Mouse (Mus musculus): ENCODE measurements around the gene Ctnnbip1. TPM values are rescaled to one million over a fixed set of nuclear protein-coding genes. Genes with fewer than 3 reads are reported as not detected.
"Not testable (repeated sequence)": the region's sequence is repeated elsewhere in the genome, so short reads cannot be mapped to it uniquely, and the experiment has no call there.

Ctnnbip1 gene
- total RNA-seq, 4 experiments from 2014 or later, result 28.1 to 40.7 (median 32.0) TPM

- peak in 1 of 2 experiments; percentile 51 for DNase-seq (ENCODE audit: low spot score in 2 of 2)
These were observed 69.0 kb downstream of the Ctnnbip1 start for GRCm38 (mm10) chr4:149586783-149587595.

DNA sequence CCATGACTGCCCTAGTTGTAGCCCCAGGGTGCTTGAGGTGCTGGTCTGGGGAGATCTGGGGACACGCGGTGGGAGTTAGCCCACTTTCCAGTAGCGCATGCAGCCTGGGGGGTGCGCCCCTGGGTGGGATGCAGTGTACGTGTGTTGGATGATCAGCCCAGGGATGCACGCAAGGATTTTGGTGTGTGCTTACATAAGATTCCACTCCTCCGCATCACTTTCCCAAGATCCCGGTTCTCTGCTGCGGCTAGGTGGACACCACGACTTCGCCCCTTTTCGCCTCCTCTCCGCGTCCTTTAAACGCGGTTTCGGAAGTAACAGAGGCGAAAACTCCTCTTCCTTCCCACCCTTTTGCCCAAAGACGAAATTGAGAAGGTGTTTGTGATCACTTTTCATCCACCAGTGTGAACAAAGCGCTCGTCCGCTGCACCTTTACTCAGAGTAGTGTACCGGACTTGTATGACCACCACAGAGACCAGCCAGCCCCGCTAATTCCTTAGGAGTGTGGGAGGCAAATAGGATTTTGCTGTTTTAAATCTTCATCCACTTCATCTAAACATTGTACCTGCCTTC lies 69.6 kb downstream of the Ctnnbip1 start:
- peak in 1 of 2 experiments; percentile 50 for DNase-seq (ENCODE audit: low spot score in 2 of 2)

DNA sequence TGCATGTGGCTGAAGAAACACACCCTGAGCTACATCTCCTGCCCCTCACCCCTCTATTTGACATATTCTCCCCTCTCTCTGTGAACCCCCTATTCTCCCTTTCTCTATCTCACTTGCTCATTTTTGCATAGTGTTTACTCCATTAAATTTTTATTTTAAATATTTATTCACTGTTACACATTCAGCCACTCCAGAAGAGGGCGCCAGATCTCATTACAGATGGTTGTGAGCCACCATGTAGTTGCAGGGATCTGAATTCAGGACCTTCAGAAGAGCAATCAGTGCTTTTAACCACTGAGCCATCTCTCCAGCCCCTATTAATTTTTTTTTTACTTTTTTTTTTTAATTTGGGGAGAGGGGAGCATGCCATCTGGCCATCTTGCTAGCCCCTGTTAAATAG lies 72.2 kb downstream of the Ctnnbip1 start:
- DNase-seq (ENCODE audit: low spot score in 2 of 2), result no peak

- no peak for DNase-seq (ENCODE audit: low spot score in 2 of 2)
These were observed 73.5 kb downstream of the Ctnnbip1 start for GRCm38 (mm10) chr4:149591486-149591885.

- no peak for DNase-seq (ENCODE audit: low spot score in 2 of 2)
These were observed 77.0 kb downstream of the Ctnnbip1 start for GRCm38 (mm10) chr4:149594913-149595581.

DNA sequence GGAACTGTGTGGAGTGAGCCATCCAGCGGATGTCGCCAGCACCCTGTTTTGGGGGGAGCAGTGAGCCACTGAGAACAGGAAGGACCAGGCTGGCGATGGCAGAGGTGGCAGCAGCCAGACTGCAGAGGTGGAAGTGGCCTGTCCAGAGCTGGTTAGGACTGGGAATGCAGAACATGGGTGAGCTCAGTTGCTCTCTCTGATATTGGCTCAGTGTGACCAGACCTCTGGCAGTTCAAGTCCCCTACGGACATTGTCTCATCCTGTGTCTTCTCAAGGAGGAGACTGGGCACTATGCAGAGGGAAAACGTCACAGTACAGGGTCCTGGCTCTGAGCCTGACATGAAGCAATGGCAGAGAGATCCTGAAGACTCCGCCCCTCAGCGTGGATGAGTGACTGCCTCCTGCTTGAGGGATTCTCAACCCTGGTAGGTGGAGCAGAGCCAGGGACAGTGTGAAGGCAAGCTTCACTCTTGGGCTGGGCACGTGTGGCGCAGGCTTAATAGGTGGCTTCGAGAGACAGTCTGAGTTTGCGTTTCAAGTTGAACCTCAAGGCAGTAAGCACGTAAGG lies 79.7 kb downstream of the Ctnnbip1 start:
- no peak for DNase-seq (ENCODE audit: low spot score in 2 of 2)

DNA sequence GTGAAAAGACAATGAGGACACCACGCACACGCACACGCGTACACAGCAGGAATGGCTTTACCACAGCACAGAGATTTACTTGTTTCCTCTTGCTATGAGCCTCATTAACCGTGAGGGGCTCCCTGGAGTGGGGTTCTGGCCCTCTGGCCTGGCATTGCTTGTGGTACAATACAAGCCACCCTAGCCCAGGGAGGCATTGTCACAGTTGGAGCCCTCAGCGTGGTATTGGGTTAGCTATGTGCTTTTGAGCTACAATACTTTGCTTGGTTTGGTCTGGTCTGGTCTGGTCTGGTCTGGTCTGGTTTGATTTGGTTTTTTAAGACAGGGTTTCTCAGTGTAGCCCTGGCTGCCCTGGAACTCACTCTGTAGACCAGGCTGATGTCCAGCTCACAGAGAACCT lies 81.5 kb downstream of the Ctnnbip1 start:
- no peak for DNase-seq (ENCODE audit: low spot score in 2 of 2)

GRCm38 (mm10) chr4:149600130-149600529 lies 82.1 kb downstream of the Ctnnbip1 start:
- no peak for DNase-seq (ENCODE audit: low spot score in 2 of 2)

- DNase-seq (ENCODE audit: low spot score in 2 of 2), result no peak
These were observed 83.4 kb downstream of the Ctnnbip1 start for GRCm38 (mm10) chr4:149601484-149601883.

GRCm38 (mm10) chr4:149602236-149602635 lies 84.2 kb downstream of the Ctnnbip1 start:
- no peak for DNase-seq (ENCODE audit: low spot score in 2 of 2)

DNA sequence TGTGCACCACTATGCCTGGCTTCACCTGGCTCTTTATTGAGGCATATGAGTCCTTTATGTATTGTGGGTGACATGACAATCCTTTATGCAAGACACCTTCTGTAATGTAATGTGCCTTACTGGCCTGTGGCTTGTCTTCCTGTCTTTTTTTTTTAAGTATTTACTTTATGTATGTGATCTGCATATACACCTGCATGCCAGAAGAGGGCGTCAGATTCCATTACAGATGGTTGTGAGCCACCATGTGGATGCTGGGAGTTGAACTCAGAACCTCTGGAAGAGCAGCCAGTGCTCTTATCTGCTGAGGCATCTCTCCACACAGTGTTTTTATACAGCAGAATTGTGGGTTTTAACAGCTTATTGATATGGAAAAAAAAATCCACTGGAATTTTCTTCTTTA lies 85.8 kb downstream of the Ctnnbip1 start:
- no peak for DNase-seq (ENCODE audit: low spot score in 2 of 2)

GRCm38 (mm10) chr4:149604518-149604917 lies 86.5 kb downstream of the Ctnnbip1 start:
- no peak for DNase-seq (ENCODE audit: low spot score in 2 of 2)

DNA sequence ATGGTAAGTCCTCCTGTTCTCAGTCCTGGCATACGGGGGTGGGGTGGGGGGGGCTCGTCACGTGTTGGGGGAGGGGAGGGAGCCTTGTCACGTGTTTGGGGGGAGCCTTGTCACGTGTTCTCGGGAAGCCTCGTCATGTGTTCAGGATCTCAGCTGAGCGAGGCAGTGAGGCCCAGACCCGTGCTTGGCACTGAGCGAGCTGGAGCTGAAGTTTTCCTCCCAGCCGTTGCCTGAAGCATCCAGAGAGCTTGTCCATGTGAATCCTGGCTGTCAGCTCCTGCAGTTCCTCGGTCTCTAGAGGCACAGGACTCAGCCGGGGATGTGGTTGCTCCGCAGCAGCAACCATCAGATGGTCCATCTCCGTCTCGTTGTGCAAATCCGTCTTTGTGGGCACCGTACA lies 88.0 kb downstream of the Ctnnbip1 start:
- no peak for DNase-seq (ENCODE audit: low spot score in 2 of 2)

- DNase-seq (ENCODE audit: low spot score in 2 of 2), result no peak
These were observed 88.8 kb downstream of the Ctnnbip1 start for GRCm38 (mm10) chr4:149606766-149607358.

- no peak for DNase-seq (ENCODE audit: low spot score in 2 of 2)
These were observed 89.7 kb downstream of the Ctnnbip1 start for GRCm38 (mm10) chr4:149607591-149608308.

- DNase-seq (ENCODE audit: low spot score in 2 of 2), result no peak
These were observed 90.2 kb downstream of the Ctnnbip1 start for GRCm38 (mm10) chr4:149608309-149608638.

DNA sequence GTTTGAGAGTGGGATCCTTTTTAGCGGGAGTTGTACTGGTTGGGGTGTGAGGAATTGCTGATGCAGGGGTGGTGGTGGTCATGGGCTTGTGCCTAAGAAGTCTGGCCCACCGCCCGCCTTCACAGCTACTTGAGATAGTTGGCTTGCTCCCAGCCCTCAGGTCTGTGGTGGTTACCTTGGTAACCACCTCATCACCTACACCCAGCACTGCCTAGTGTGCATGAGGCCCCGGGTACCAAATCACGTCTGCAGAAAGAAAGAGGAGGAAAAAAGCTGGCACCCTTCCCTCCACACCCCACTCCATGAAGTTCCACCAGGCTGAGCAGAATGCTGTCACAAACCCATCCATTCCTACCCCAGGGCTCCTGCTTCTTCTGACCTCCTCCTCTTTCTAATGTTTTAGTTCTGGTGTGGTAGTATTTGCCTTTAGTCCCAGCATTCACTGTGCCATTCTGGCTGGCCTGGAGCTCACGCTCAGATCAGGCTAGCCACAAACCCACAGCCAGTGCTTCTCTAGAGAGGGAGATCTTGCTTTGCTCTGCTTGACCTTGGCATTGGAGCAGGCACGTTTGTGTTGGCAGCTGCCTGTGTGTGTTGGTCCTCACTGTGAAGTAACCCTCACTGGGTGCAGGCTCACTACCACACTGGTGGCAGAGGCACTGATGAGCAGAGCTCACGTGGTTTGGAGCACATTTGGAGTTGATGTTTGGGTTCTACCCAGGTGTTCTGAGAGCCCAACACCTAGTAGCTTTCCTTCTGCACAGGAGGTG lies 91.4 kb downstream of the Ctnnbip1 start:
- DNase-seq (ENCODE audit: low spot score in 2 of 2), result no peak

- peak in 1 of 2 experiments; percentile 53 for DNase-seq (ENCODE audit: low spot score in 2 of 2)
These were observed 93.5 kb downstream of the Ctnnbip1 start for GRCm38 (mm10) chr4:149611376-149612044.

GRCm38 (mm10) chr4:149613497-149613896 lies 95.5 kb downstream of the Ctnnbip1 start:
- not testable (repeated sequence) for DNase-seq (ENCODE audit: low spot score in 2 of 2)

DNA sequence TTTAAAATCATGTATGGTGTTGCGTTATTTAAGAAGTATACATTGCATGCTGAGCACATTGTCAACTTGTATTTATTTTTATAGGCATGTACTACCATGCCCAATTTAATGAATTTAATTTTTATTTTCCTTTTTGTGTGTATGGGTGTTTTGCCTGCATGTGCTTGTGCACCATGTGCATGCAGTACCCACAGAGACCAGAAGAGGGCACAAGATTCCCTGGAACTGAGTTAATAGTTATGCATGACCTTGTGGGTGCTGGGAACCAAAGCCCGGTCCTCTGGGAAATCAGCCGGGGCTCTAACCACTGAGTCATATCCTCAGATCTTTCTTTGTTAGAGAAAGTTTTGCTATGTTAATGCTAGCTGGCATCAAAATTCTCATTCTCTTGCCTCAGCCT lies 96.8 kb downstream of the Ctnnbip1 start:
- no peak for DNase-seq (ENCODE audit: low spot score in 2 of 2)
